18 mouse cellular contexts compared by ENCODE assay signal in the genomic region with DNA sequence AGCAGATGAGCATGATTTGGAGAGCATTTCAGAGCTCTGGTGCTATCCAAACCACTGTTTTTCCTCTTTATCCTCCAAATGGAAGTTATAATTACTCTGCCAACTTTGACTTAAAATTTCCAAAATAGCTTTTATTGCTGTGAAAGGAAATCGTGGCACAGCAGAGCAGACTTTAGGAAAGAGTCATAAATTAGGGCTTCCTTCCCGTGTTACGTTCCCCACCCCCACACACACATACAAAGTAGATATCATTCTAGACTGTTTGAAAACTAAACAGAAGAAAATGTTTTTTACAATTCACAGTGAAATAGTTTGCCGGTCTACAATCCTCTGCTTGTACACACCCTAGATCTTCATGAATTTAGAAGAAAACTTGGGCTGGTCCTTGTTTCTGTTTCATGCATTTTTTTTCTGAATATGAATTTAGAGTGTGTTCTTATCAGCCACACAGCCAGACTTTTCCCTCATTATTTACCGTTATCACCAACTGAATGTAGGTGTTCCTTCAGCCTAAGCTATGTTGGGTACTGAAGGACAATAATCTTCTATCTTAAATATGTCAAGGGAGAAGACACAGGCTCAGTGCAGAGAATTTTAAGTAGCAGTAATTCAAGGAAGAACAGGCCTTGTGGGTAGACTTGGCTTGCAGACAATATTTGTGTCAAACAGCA. TPM values are rescaled to one million over a fixed set of nuclear protein-coding genes. Genes with fewer than 3 reads are reported as not detected.
A peak's percentile ranks its signal among the peaks of the same experiment; 100 is the strongest.
DNase-seq lines count a peak whose midpoint lies in the region; ATAC-seq lines count a peak whose summit lies in the region.
"Had no signal": no experiment of that assay in that cellular context is flagged by ENCODE, and none has a peak within 500 bp of the region (broad histone marks: within the 10 kb centered on the region; RNA-seq: fewer than 3 reads in every experiment).

No protein-coding gene starts in this region.

- DNase-seq in heart, embryonic 10.5 days (ENCODE audit: low spot score), result peak; percentile 24
- DNase-seq in heart, postnatal 4 days, result no peak
- peak; percentile 64 for DNase-seq in c-Kit-positive CD71-positive TER-119-negative erythroid progenitor cells, embryonic 14.5 days (ENCODE audit: low read depth)
- peak; percentile 49 to 51 for DNase-seq in kidney, postnatal 25 days
- no peak for DNase-seq in thymus, postnatal 4 days
- no peak for DNase-seq in layer of hippocampus, postnatal 25 days (ENCODE audit: extremely low spot score in 1 of 2, low spot score in 1 of 2)
- DNase-seq: adrenal gland, postnatal 10 days; cerebellum, adult 2 months; gastrocnemius, postnatal 14 days; spleen, adult 18-20 months had no signal

- no peaks in the 10 kb centered on the region for H3K27me3 ChIP-seq in heart, embryonic 10.5 days (ENCODE audit: insufficient read depth, poor library complexity, severe bottlenecking)
- no peaks in the 10 kb centered on the region for H3K27me3 ChIP-seq in liver, embryonic 16.5 days (ENCODE audit: control insufficient read depth, insufficient read depth, low read depth, low read length)
- no peaks in the 10 kb centered on the region for H3K27me3 ChIP-seq in midbrain, embryonic 16.5 days (ENCODE audit: control insufficient read depth, insufficient read depth, low read depth, low read length)
- H3K27me3 ChIP-seq: embryonic facial prominence, embryonic 13.5 days; hindbrain, embryonic 15.5 days; limb, embryonic 13.5 days; stomach, embryonic 15.5 days had no signal

- H3K4me1 ChIP-seq in heart, embryonic 10.5 days, result no peaks in the 10 kb centered on the region
- peaks cover 26% of the 10 kb centered on the region for H3K4me1 ChIP-seq in liver, embryonic 16.5 days (ENCODE audit: control insufficient read depth, low read depth, low read length)
- H3K4me1 ChIP-seq in midbrain, embryonic 16.5 days (ENCODE audit: control insufficient read depth, insufficient read depth, low read length), result no peaks in the 10 kb centered on the region
- H3K4me1 ChIP-seq: embryonic facial prominence, embryonic 13.5 days; hindbrain, embryonic 15.5 days; limb, embryonic 13.5 days; stomach, embryonic 15.5 days had no signal

- 75% methylated on average over 5 of the region's 5 CpGs for WGBS in heart, embryonic 10.5 days
- 18% methylated on average over 5 of the region's 5 CpGs for WGBS in liver, embryonic 16.5 days (ENCODE audit: insufficient replicate concordance)
- 95% methylated on average over 5 of the region's 5 CpGs for WGBS in midbrain, embryonic 16.5 days

- peak overlapping the region; percentile 28 for H3K4me2 ChIP-seq in liver, embryonic 16.5 days (ENCODE audit: low read depth, low read length)
- H3K4me2 ChIP-seq in midbrain, embryonic 16.5 days (ENCODE audit: low read length), result no peak overlapping the region
- H3K4me2 ChIP-seq: embryonic facial prominence, embryonic 13.5 days; hindbrain, embryonic 15.5 days; limb, embryonic 13.5 days; stomach, embryonic 15.5 days had no signal

- H3K9ac ChIP-seq in liver, embryonic 16.5 days (ENCODE audit: low read depth, low read length), result no peak overlapping the region
- H3K9ac ChIP-seq in midbrain, embryonic 16.5 days (ENCODE audit: low read depth, low read length), result no peak overlapping the region
- H3K9ac ChIP-seq: embryonic facial prominence, embryonic 13.5 days; hindbrain, embryonic 15.5 days; limb, embryonic 13.5 days; stomach, embryonic 15.5 days had no signal

- no peak overlapping the region for H3K27ac ChIP-seq in heart, embryonic 10.5 days
- peak overlapping the region; percentile 59 for H3K27ac ChIP-seq in liver, embryonic 16.5 days (ENCODE audit: low read length)
- H3K27ac ChIP-seq in midbrain, embryonic 16.5 days (ENCODE audit: low read length), result no peak overlapping the region
- H3K27ac ChIP-seq: embryonic facial prominence, embryonic 13.5 days; hindbrain, embryonic 15.5 days; limb, embryonic 13.5 days; stomach, embryonic 15.5 days had no signal

- H3K4me3 ChIP-seq in heart, embryonic 10.5 days, result no peak overlapping the region
- H3K4me3 ChIP-seq in liver, embryonic 16.5 days (ENCODE audit: low read depth, low read length), result no peak overlapping the region
- H3K4me3 ChIP-seq in midbrain, embryonic 16.5 days (ENCODE audit: low read depth, low read length), result no peak overlapping the region
- H3K4me3 ChIP-seq: embryonic facial prominence, embryonic 13.5 days; hindbrain, embryonic 15.5 days; limb, embryonic 13.5 days; stomach, embryonic 15.5 days had no signal

- peak; percentile 73 for ATAC-seq in liver, embryonic 16.5 days (ENCODE audit: low read depth)
- ATAC-seq in midbrain, embryonic 16.5 days, result no peak
- ATAC-seq: CD4-positive, CD25-positive, alpha-beta regulatory T cell, adult 4 months; intestine, postnatal 0 days had no signal

- peaks cover 5% of the 10 kb centered on the region; the same call in 1 of the 2 replicates for H3K9me3 ChIP-seq in heart, embryonic 10.5 days
- H3K9me3 ChIP-seq in liver, embryonic 16.5 days (replicated peaks; ENCODE audit: control insufficient read depth, low read length), result no peaks in the 10 kb centered on the region
- no peaks in the 10 kb centered on the region; the same call in 1 of the 2 replicates for H3K9me3 ChIP-seq in midbrain, embryonic 16.5 days (replicated peaks; ENCODE audit: control insufficient read depth, low read length, poor library complexity, severe bottlenecking)
- H3K9me3 ChIP-seq: embryonic facial prominence, embryonic 13.5 days; hindbrain, embryonic 15.5 days; stomach, embryonic 15.5 days had no signal

- H3K36me3 ChIP-seq in heart, embryonic 10.5 days, result peaks cover 41% of the 10 kb centered on the region
- H3K36me3 ChIP-seq in liver, embryonic 16.5 days (ENCODE audit: control insufficient read depth, insufficient read depth), result peaks cover 8% of the 10 kb centered on the region
- peaks cover 20% of the 10 kb centered on the region for H3K36me3 ChIP-seq in midbrain, embryonic 16.5 days (ENCODE audit: control insufficient read depth, insufficient read depth, low read length)

RNA-seq across cellular contexts. Expression of gene Dennd6a, which starts 22.2 kb away (rescaled TPM):
- polyA plus RNA-seq in heart, embryonic 10.5 days (2016; fragmentation: Nextera tagmentation; extraction: Ambion mirVana), result 23.0 and 32.0 TPM in 2 replicates
- 10 to 100 TPM; 20.9 to 24.5 TPM for total RNA-seq in heart, postnatal 4 days (2021)
- polyA plus RNA-seq in liver, embryonic 16.5 days (2015; fragmentation: Nextera tagmentation; extraction: Ambion mirVana), result 8.9 and 9.2 TPM in 2 replicates
- 10 to 100 TPM; 26.7 to 27.4 TPM for total RNA-seq in layer of hippocampus, postnatal 25 days (2021)
- 15.2 and 17.3 TPM in 2 replicates for polyA plus RNA-seq in midbrain, embryonic 16.5 days (2015; fragmentation: Nextera tagmentation; extraction: Ambion mirVana)

RNA-seq across cellular contexts. Expression of gene Arf4, which starts 42.0 kb away (rescaled TPM):
- polyA plus RNA-seq in heart, embryonic 10.5 days (2016; fragmentation: Nextera tagmentation; extraction: Ambion mirVana), result 431 and 507 TPM in 2 replicates
- total RNA-seq in heart, postnatal 4 days (2021), result 100 to 1,000 TPM; 167 to 177 TPM
- polyA plus RNA-seq in liver, embryonic 16.5 days (2015; fragmentation: Nextera tagmentation; extraction: Ambion mirVana), result 154 and 161 TPM in 2 replicates
- 100 to 1,000 TPM; 118 to 130 TPM for total RNA-seq in layer of hippocampus, postnatal 25 days (2021)
- 505 and 541 TPM in 2 replicates for polyA plus RNA-seq in midbrain, embryonic 16.5 days (2015; fragmentation: Nextera tagmentation; extraction: Ambion mirVana)

Comparison
In these comparisons a context has a peak if more than half of its experiments do, and no peak if none do; other contexts are left out.
1. DNase-seq: peak in heart, embryonic 10.5 days (single experiment), c-Kit-positive CD71-positive TER-119-negative erythroid progenitor cells, embryonic 14.5 days (single experiment) and kidney, postnatal 25 days (2 of 2); none in heart, postnatal 4 days (single experiment), thymus, postnatal 4 days (single experiment) and layer of hippocampus, postnatal 25 days (0 of 2).